8 mouse cellular contexts compared by ENCODE assay signal in the genomic region with DNA sequence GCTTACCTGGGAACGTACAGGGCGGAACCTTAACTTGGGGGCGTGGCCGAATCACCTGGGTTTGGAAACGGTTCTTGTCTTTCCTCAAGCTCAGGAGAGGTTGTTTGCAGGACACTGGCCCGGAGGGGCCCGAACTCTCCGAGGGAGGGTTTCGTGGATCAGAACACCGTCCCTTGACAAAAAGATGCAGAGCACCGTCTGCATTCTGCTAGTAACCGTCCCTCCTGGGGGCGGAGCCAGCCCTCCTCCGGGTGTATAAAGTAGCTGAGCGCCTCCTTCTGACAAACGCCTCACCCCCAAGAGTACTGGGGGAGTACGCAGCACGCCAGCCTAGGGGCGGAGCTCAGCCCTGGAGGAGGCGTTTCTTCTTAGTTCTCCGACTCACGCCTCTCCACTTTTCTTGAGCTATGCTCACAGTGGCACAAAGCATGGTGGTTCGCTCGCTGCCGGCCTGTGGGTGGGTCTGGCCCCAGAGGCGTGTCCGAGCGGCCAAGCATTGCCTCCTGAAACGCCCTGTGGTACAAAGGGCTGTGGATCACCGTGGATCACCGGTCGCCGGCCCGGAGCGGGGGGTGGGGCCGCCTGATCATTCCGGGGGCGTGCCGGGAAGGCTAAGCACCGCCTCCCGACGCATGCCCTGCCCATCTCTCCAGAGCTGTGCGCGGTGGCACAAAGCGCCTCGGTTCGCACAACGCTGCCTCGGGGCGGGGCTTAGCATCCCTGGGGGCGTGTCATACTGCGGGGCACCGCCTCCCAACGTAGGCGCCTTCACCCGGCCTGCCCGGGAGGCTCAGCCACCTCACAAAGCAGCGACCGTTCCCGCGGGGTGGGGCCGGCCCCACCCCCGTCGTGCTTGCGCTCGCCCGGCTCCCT. TPM values are rescaled to one million over a fixed set of nuclear protein-coding genes. Genes with fewer than 3 reads are reported as not detected.
DNase-seq lines count a peak whose midpoint lies in the region; ATAC-seq lines count a peak whose summit lies in the region.

No protein-coding gene starts in this region.

- peak overlapping the region; percentile 86 for H3K9ac ChIP-seq in hindbrain, embryonic 16.5 days (ENCODE audit: low read depth, low read length)

- H3K27me3 ChIP-seq in hindbrain, embryonic 16.5 days (replicated peaks; ENCODE audit: control insufficient read depth, insufficient read depth, low read length), result no peaks in the 10 kb centered on the region

- no peaks in the 10 kb centered on the region for H3K9me3 ChIP-seq in hindbrain, embryonic 16.5 days (ENCODE audit: control insufficient read depth, low read length)

- under 1% methylated on average over 67 of the region's 67 CpGs for WGBS in hindbrain, embryonic 16.5 days
- under 1% methylated on average over 67 of the region's 67 CpGs for WGBS in macrophage (ENCODE audit: missing documents)

- peak overlapping the region; percentile 53 for H3K4me2 ChIP-seq in hindbrain, embryonic 16.5 days (ENCODE audit: low read length)

- peak; percentile 91 for DNase-seq in WW6 (ENCODE audit: low read depth, low spot score)
- DNase-seq in cerebellum, postnatal 4 days (ENCODE audit: low spot score in 2 of 2), result peak; percentile 99
- peak; percentile 100 for DNase-seq in gastrocnemius, adult 18-20 months (ENCODE audit: low spot score)
- DNase-seq in left cerebral cortex, adult 18-20 months (ENCODE audit: low spot score in 2 of 2), result peak; percentile 99
- peak; percentile 99 for DNase-seq in right cerebral cortex, adult 18-20 months
- peak; percentile 98 for DNase-seq in urinary bladder, postnatal 10 days (ENCODE audit: low spot score)

- peak overlapping the region; percentile 94 for H3K27ac ChIP-seq in hindbrain, embryonic 16.5 days (ENCODE audit: low read depth, low read length)
- peak overlapping the region; percentile 38; the same call in 1 of the 2 replicates for H3K27ac ChIP-seq in macrophage

- H3K4me1 ChIP-seq in hindbrain, embryonic 16.5 days (ENCODE audit: control insufficient read depth, insufficient read depth, low read depth, low read length), result peaks cover 24% of the 10 kb centered on the region

- ATAC-seq in hindbrain, embryonic 16.5 days, result peak; percentile 94

- peak overlapping the region; percentile 65 for H3K4me3 ChIP-seq in hindbrain, embryonic 16.5 days (ENCODE audit: low read length)
- peak overlapping the region; percentile 41 for H3K4me3 ChIP-seq in macrophage (ENCODE audit: inconsistent target)

- H3K79me2 ChIP-seq in macrophage (ENCODE audit: inconsistent target), result peaks cover 35% of the 10 kb centered on the region

- H3K36me3 ChIP-seq in hindbrain, embryonic 16.5 days (ENCODE audit: control insufficient read depth, insufficient read depth, low read length), result no peaks in the 10 kb centered on the region
- H3K36me3 ChIP-seq in macrophage (ENCODE audit: inconsistent target), result peaks cover 7% of the 10 kb centered on the region; the same call in 1 of the 2 replicates

RNA-seq across cellular contexts. Expression of a gene that starts 0.5 kb away (rescaled TPM):
- 10 to 100 TPM; 55.5 to 66.5 TPM for total RNA-seq in gastrocnemius, adult 18-20 months (2021)
- polyA plus RNA-seq in hindbrain, embryonic 16.5 days (2015; fragmentation: Nextera tagmentation; extraction: Ambion mirVana), result 15.8 and 25.4 TPM in 2 replicates
- total RNA-seq in left cerebral cortex, adult 18-20 months (2021), result 10 to 100 TPM; 73.8 to 74.8 TPM
- 10 to 100 TPM; 16.3 to 53.7 (median 29.1) TPM for total RNA-seq in macrophage (2018; cell fraction: chromatin; rRNA removed)
- total RNA-seq in macrophage (2018; cell fraction: cytosol; rRNA removed), result 10 to 100 TPM; 11.5 to 21.4 (median 15.7) TPM
- 10 to 100 TPM; 11.4 to 44.2 (median 20.9) TPM for total RNA-seq in macrophage (2018; cell fraction: nucleus; rRNA removed)
- 14.6 to 27.6 TPM (median 25.0 TPM) in 3 replicates for polyA plus RNA-seq in macrophage (2018)

RNA-seq across cellular contexts. Expression of a gene that starts 20.2 kb away (rescaled TPM):
- under 1 TPM; 0.30 to 0.50 TPM for total RNA-seq in gastrocnemius, adult 18-20 months (2021)
- 1.6 and 2.5 TPM in 2 replicates for polyA plus RNA-seq in hindbrain, embryonic 16.5 days (2015; fragmentation: Nextera tagmentation; extraction: Ambion mirVana)
- total RNA-seq in left cerebral cortex, adult 18-20 months (2021), result under 1 TPM; 0.28 to 0.37 TPM
- total RNA-seq in macrophage (2018; cell fraction: chromatin; rRNA removed), result 100 to 1,000 TPM in 6 of 26 experiments, 10 to 100 TPM in 20; 15.4 to 119 (median 65.8) TPM
- 100 to 1,000 TPM; 131 to 227 (median 183) TPM for total RNA-seq in macrophage (2018; cell fraction: cytosol; rRNA removed)
- 100 to 1,000 TPM in 12 of 26 experiments, 10 to 100 TPM in 14; 50.9 to 161 (median 97.0) TPM for total RNA-seq in macrophage (2018; cell fraction: nucleus; rRNA removed)
- 88.5 to 191 TPM (median 116 TPM) in 3 replicates for polyA plus RNA-seq in macrophage (2018)

RNA-seq across cellular contexts. Expression of a gene that starts 36.1 kb away (rescaled TPM):
- 10 to 100 TPM; 31.6 to 32.7 TPM for total RNA-seq in gastrocnemius, adult 18-20 months (2021)
- polyA plus RNA-seq in hindbrain, embryonic 16.5 days (2015; fragmentation: Nextera tagmentation; extraction: Ambion mirVana), result 64.3 and 66.8 TPM in 2 replicates
- 10 to 100 TPM; 12.9 to 13.7 TPM for total RNA-seq in left cerebral cortex, adult 18-20 months (2021)
- 10 to 100 TPM in 1 of 26 experiments, 1 to 10 TPM in 24, under 1 TPM in 1; 0.76 to 10.5 (median 3.7) TPM for total RNA-seq in macrophage (2018; cell fraction: chromatin; rRNA removed)
- 10 to 100 TPM in 21 of 26 experiments, 1 to 10 TPM in 5; 5.6 to 15.4 (median 11.2) TPM for total RNA-seq in macrophage (2018; cell fraction: cytosol; rRNA removed)
- 10 to 100 TPM in 5 of 26 experiments, 1 to 10 TPM in 21; 3.3 to 13.1 (median 7.4) TPM for total RNA-seq in macrophage (2018; cell fraction: nucleus; rRNA removed)
- 5.5 to 16.0 TPM (median 11.8 TPM) in 3 replicates for polyA plus RNA-seq in macrophage (2018)

RNA-seq across cellular contexts. Expression of a gene that starts 46.4 kb away (rescaled TPM):
- 10 to 100 TPM; 45.7 to 46.6 TPM for total RNA-seq in gastrocnemius, adult 18-20 months (2021)
- polyA plus RNA-seq in hindbrain, embryonic 16.5 days (2015; fragmentation: Nextera tagmentation; extraction: Ambion mirVana), result 51.8 and 53.4 TPM in 2 replicates
- 10 to 100 TPM; 51.8 to 55.1 TPM for total RNA-seq in left cerebral cortex, adult 18-20 months (2021)
- 10 to 100 TPM in 7 of 26 experiments, 1 to 10 TPM in 19; 3.4 to 16.0 (median 7.9) TPM for total RNA-seq in macrophage (2018; cell fraction: chromatin; rRNA removed)
- 10 to 100 TPM; 12.4 to 28.1 (median 21.9) TPM for total RNA-seq in macrophage (2018; cell fraction: cytosol; rRNA removed)
- total RNA-seq in macrophage (2018; cell fraction: nucleus; rRNA removed), result 10 to 100 TPM in 25 of 26 experiments, 1 to 10 TPM in 1; 9.2 to 30.8 (median 16.4) TPM
- polyA plus RNA-seq in macrophage (2018), result 15.8 to 21.9 TPM (median 21.2 TPM) in 3 replicates

RNA-seq across cellular contexts. Expression of a gene that starts 46.5 kb away (rescaled TPM):
- total RNA-seq in gastrocnemius, adult 18-20 months (2021), result 1 to 10 TPM; 5.3 to 5.6 TPM
- polyA plus RNA-seq in hindbrain, embryonic 16.5 days (2015; fragmentation: Nextera tagmentation; extraction: Ambion mirVana), result 25.6 and 26.1 TPM in 2 replicates
- 10 to 100 TPM; 22.5 to 23.4 TPM for total RNA-seq in left cerebral cortex, adult 18-20 months (2021)
- 10 to 100 TPM in 19 of 26 experiments, 1 to 10 TPM in 7; 2.7 to 38.9 (median 17.0) TPM for total RNA-seq in macrophage (2018; cell fraction: chromatin; rRNA removed)
- total RNA-seq in macrophage (2018; cell fraction: cytosol; rRNA removed), result 10 to 100 TPM in 21 of 26 experiments, 1 to 10 TPM in 5; 6.1 to 15.8 (median 11.6) TPM
- 10 to 100 TPM in 21 of 26 experiments, 1 to 10 TPM in 5; 4.8 to 32.4 (median 17.1) TPM for total RNA-seq in macrophage (2018; cell fraction: nucleus; rRNA removed)
- polyA plus RNA-seq in macrophage (2018), result 6.9 to 12.2 TPM (median 7.4 TPM) in 3 replicates

Comparison
In these comparisons a context has a peak if more than half of its experiments do, and no peak if none do; other contexts are left out.
1. Peak in every context shown above with its lines: DNase-seq, ATAC-seq, H3K4me3 ChIP-seq and H3K27ac ChIP-seq.